Comparison of ENCODE assay signal across 9 mouse cellular contexts in the genomic region with DNA sequence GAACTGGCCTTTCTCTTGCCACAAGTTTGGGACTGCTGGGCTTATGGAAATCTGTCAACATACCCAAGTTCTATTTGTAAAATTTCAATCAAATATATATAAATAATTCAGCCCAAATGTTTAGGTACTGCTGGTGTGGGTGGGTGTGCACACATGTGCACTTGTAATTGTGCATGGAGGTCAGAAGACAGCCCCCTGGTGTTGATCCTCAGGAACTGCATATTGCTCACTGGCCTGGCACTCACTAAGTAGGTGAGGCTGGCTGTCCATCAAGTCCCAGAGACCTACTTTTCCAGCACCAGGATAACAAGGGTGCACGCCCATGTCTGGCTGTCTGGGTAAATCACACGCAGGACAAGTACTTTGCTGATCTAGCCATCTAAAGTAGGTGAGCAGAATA.
DNase-seq lines count a peak whose midpoint lies in the region; ATAC-seq lines count a peak whose summit lies in the region.
"Had no signal": no experiment of that assay in that cellular context is flagged by ENCODE, and none has a peak within 500 bp of the region (broad histone marks: within the 10 kb centered on the region; RNA-seq: fewer than 3 reads in every experiment).

No protein-coding gene starts in this region.

- peaks cover 10% of the 10 kb centered on the region for H3K4me1 ChIP-seq in hindbrain, embryonic 10.5 days (replicated peaks)
- H3K4me1 ChIP-seq in hindbrain, embryonic 14.5 days (replicated peaks; ENCODE audit: control insufficient read depth, insufficient read depth, low read length) = 0 out of 2 replicates have a peak, but pooled peaks cover 8% of the 10 kb centered on the region
- H3K4me1 ChIP-seq in limb, embryonic 10.5 days = no peaks in the 10 kb centered on the region
- H3K4me1 ChIP-seq in intestine, embryonic 15.5 days (replicated peaks) = 0 out of 2 replicates have a peak, but pooled peaks cover 4% of the 10 kb centered on the region
- H3K4me1 ChIP-seq: embryonic facial prominence, embryonic 12.5 days had no signal

- H3K27me3 ChIP-seq in hindbrain, embryonic 10.5 days (ENCODE audit: insufficient read depth, poor library complexity, severe bottlenecking) = no peaks in the 10 kb centered on the region
- H3K27me3 ChIP-seq in hindbrain, embryonic 14.5 days (ENCODE audit: control insufficient read depth, insufficient read depth, low read length) = no peaks in the 10 kb centered on the region
- no peaks in the 10 kb centered on the region for H3K27me3 ChIP-seq in limb, embryonic 10.5 days (ENCODE audit: low read depth, poor library complexity, severe bottlenecking)
- H3K27me3 ChIP-seq in intestine, embryonic 15.5 days (replicated peaks) = no peaks in the 10 kb centered on the region
- H3K27me3 ChIP-seq: embryonic facial prominence, embryonic 12.5 days had no signal

- peak; percentile 21 for DNase-seq in hindbrain, embryonic 10.5 days (ENCODE audit: low spot score)
- DNase-seq in hindbrain, embryonic 14.5 days (ENCODE audit: low spot score) = no peak
- DNase-seq in A20 (ENCODE audit: low read depth, low spot score) = peak; percentile 65
- peak; percentile 22 for DNase-seq in adipocyte (ENCODE audit: low spot score)
- DNase-seq in limb, embryonic 10.5 days (ENCODE audit: low spot score) = peak; percentile 37
- no peak for DNase-seq in adrenal gland, adult 18-20 months (ENCODE audit: low spot score in 2 of 2)

- no peak overlapping the region for H3K4me3 ChIP-seq in hindbrain, embryonic 10.5 days
- no peak overlapping the region for H3K4me3 ChIP-seq in hindbrain, embryonic 14.5 days (replicated peaks; ENCODE audit: low read length)
- no peak overlapping the region for H3K4me3 ChIP-seq in limb, embryonic 10.5 days
- no peak overlapping the region for H3K4me3 ChIP-seq in intestine, embryonic 15.5 days (replicated peaks)
- H3K4me3 ChIP-seq: embryonic facial prominence, embryonic 12.5 days had no signal

- ATAC-seq in hindbrain, embryonic 14.5 days (ENCODE audit: low FRiP score) = no peak
- no peak for ATAC-seq in frontal cortex, adult (ENCODE audit: low TSS enrichment)
- no peak for ATAC-seq in intestine, embryonic 15.5 days

- no peaks in the 10 kb centered on the region for H3K9me3 ChIP-seq in hindbrain, embryonic 10.5 days
- no peaks in the 10 kb centered on the region for H3K9me3 ChIP-seq in hindbrain, embryonic 14.5 days (ENCODE audit: control insufficient read depth, low read length)
- H3K9me3 ChIP-seq in limb, embryonic 10.5 days (replicated peaks) = no peaks in the 10 kb centered on the region
- H3K9me3 ChIP-seq in intestine, embryonic 15.5 days = no peaks in the 10 kb centered on the region
- H3K9me3 ChIP-seq: embryonic facial prominence, embryonic 12.5 days had no signal

- H3K36me3 ChIP-seq in hindbrain, embryonic 10.5 days = no peaks in the 10 kb centered on the region
- H3K36me3 ChIP-seq in hindbrain, embryonic 14.5 days (replicated peaks; ENCODE audit: control insufficient read depth, insufficient read depth) = no peaks in the 10 kb centered on the region
- no peaks in the 10 kb centered on the region for H3K36me3 ChIP-seq in limb, embryonic 10.5 days
- no peaks in the 10 kb centered on the region for H3K36me3 ChIP-seq in intestine, embryonic 15.5 days
- H3K36me3 ChIP-seq: embryonic facial prominence, embryonic 12.5 days had no signal

- H3K9ac ChIP-seq in hindbrain, embryonic 14.5 days = no peak overlapping the region
- H3K9ac ChIP-seq in intestine, embryonic 15.5 days = no peak overlapping the region
- H3K9ac ChIP-seq: embryonic facial prominence, embryonic 12.5 days had no signal

- no peak overlapping the region for H3K4me2 ChIP-seq in hindbrain, embryonic 14.5 days (replicated peaks)
- no peak overlapping the region for H3K4me2 ChIP-seq in intestine, embryonic 15.5 days (replicated peaks)
- H3K4me2 ChIP-seq: embryonic facial prominence, embryonic 12.5 days had no signal

- no peak overlapping the region for H3K27ac ChIP-seq in hindbrain, embryonic 10.5 days
- H3K27ac ChIP-seq in hindbrain, embryonic 14.5 days = no peak overlapping the region
- no peak overlapping the region for H3K27ac ChIP-seq in limb, embryonic 10.5 days
- H3K27ac ChIP-seq in intestine, embryonic 15.5 days = no peak overlapping the region
- H3K27ac ChIP-seq: embryonic facial prominence, embryonic 12.5 days had no signal

- WGBS in hindbrain, embryonic 10.5 days = 45% methylated on average over 2 of the region's 2 CpGs
- 57% methylated on average over 2 of the region's 2 CpGs for WGBS in hindbrain, embryonic 14.5 days
- 64% methylated on average over 2 of the region's 2 CpGs for WGBS in limb, embryonic 10.5 days
- 78% methylated on average over 2 of the region's 2 CpGs for WGBS in intestine, embryonic 15.5 days

Comparison
In these comparisons a context has a peak if more than half of its experiments do, and no peak if none do; other contexts are left out.
1. DNase-seq: peak in hindbrain, embryonic 10.5 days (single experiment), A20 (single experiment), adipocyte (single experiment) and limb, embryonic 10.5 days (single experiment); none in hindbrain, embryonic 14.5 days (single experiment) and adrenal gland, adult 18-20 months (0 of 2).